ENCODE assay signal across 10 mouse cellular contexts in the genomic region with DNA sequence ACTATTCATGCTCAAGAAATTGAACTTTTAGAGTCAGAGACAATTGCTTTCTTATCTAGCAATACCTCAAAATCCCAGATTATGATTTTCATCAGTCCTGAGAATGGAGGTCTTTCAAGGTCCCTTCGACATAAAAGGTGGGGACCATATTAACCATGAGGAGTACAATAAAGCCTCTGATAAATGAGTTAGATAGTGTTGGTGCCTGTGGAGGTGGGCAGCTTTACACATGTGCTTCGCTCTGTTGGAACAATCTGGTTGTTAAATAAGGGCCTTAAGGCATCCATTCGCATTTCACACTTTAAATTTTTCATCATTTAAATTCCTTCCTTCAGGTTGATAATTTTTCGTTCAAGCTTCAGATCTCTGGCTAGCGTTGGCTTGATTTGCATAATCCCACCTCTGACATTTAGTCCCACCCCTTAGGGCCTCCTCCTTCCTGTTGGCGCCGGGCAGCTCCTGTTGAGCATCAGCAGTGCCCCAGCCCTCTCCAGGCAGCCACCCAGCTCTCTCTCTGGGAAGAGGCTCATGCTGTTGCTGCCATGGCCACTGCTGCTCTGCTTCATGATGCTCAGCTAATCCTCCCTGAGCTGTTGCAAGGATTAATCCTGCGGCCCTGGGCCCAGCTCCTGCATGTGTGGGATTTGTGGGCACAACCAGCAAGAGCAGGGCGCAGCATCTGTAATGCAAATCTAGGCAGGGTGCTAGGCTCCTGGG. TPM values are rescaled to one million over a fixed set of nuclear protein-coding genes. Genes with fewer than 3 reads are reported as not detected.
DNase-seq lines count a peak whose midpoint lies in the region; ATAC-seq and TF ChIP-seq lines count a peak whose summit lies in the region.
"Had no signal": no experiment of that assay in that cellular context is flagged by ENCODE, and none has a peak within 500 bp of the region (broad histone marks: within the 10 kb centered on the region; RNA-seq: fewer than 3 reads in every experiment).

No protein-coding gene starts in this region.

- no peak for TF ChIP-seq EP300 in liver, postnatal 0 days (IDR thresholded peaks at IDR 0.05; ENCODE audit: low read depth)

- TF ChIP-seq CTCF in midbrain, postnatal 0 days (IDR thresholded peaks at IDR 0.05) = no peak
- no peak for TF ChIP-seq CTCF in liver, postnatal 0 days (IDR thresholded peaks at IDR 0.05; ENCODE audit: low read depth)

- H3K9ac ChIP-seq in kidney, embryonic 14.5 days (ENCODE audit: low read depth, low read length) = no peak overlapping the region
- no peak overlapping the region for H3K9ac ChIP-seq in kidney, embryonic 16.5 days (replicated peaks; ENCODE audit: low read length)
- H3K9ac ChIP-seq in hindbrain, embryonic 14.5 days = no peak overlapping the region
- H3K9ac ChIP-seq in midbrain, postnatal 0 days (replicated peaks; ENCODE audit: low read length, poor library complexity, severe bottlenecking) = peak overlapping the region; percentile 3; the same call in 1 of the 2 replicates
- no peak overlapping the region for H3K9ac ChIP-seq in liver, postnatal 0 days (replicated peaks)

- no peaks in the 10 kb centered on the region for H3K27me3 ChIP-seq in kidney, embryonic 14.5 days (ENCODE audit: control insufficient read depth, insufficient read depth, low read length)
- H3K27me3 ChIP-seq in kidney, embryonic 16.5 days (ENCODE audit: insufficient read depth, low read length) = no peaks in the 10 kb centered on the region
- H3K27me3 ChIP-seq in hindbrain, embryonic 14.5 days (ENCODE audit: control insufficient read depth, insufficient read depth, low read length) = no peaks in the 10 kb centered on the region
- H3K27me3 ChIP-seq in midbrain, postnatal 0 days (ENCODE audit: insufficient read depth, low read length) = no peaks in the 10 kb centered on the region
- no peaks in the 10 kb centered on the region for H3K27me3 ChIP-seq in liver, postnatal 0 days (ENCODE audit: insufficient read depth, low read length)

- 19% methylated on average over 9 of the region's 9 CpGs for WGBS in kidney, embryonic 14.5 days
- WGBS in kidney, embryonic 16.5 days = 18% methylated on average over 9 of the region's 9 CpGs
- whole genome bisulfite sequencing in hindbrain, embryonic 14.5 days = 18% methylated on average over 9 of the region's 9 CpGs
- WGBS in midbrain, postnatal 0 days = 11% methylated on average over 9 of the region's 9 CpGs
- WGBS in liver, postnatal 0 days (ENCODE audit: insufficient replicate concordance) = 18% methylated on average over 9 of the region's 9 CpGs

- H3K4me3 ChIP-seq in kidney, embryonic 14.5 days (ENCODE audit: low read length) = no peak overlapping the region
- H3K4me3 ChIP-seq in kidney, embryonic 16.5 days (ENCODE audit: low read length) = no peak overlapping the region
- H3K4me3 ChIP-seq in hindbrain, embryonic 14.5 days (replicated peaks; ENCODE audit: low read length) = no peak overlapping the region
- no peak overlapping the region for H3K4me3 ChIP-seq in midbrain, postnatal 0 days (ENCODE audit: low read depth, low read length)
- H3K4me3 ChIP-seq in liver, postnatal 0 days (ENCODE audit: low read depth, low read length) = no peak overlapping the region

- peak; percentile 60 for DNase-seq in embryo, embryonic 10.5 days (ENCODE audit: low spot score)
- DNase-seq in hindbrain, embryonic 14.5 days (ENCODE audit: low spot score) = no peak
- DNase-seq in midbrain, postnatal 0 days (ENCODE audit: low spot score) = no peak
- DNase-seq in adipocyte (ENCODE audit: low spot score) = no peak
- DNase-seq in liver, postnatal 0 days = no peak
- no peak for DNase-seq in kidney, postnatal 10 days
- DNase-seq: kidney, postnatal 25 days had no signal

- ATAC-seq in kidney, embryonic 14.5 days (ENCODE audit: low FRiP score, low TSS enrichment) = peak; percentile 73; the same call in 1 of the 2 replicates
- ATAC-seq in kidney, embryonic 16.5 days (ENCODE audit: low FRiP score, low TSS enrichment) = no peak
- ATAC-seq in hindbrain, embryonic 14.5 days (ENCODE audit: low FRiP score) = peak; percentile 66; the same call in 1 of the 2 replicates
- peak; percentile 80 for ATAC-seq in midbrain, postnatal 0 days (ENCODE audit: low FRiP score)
- ATAC-seq in liver, postnatal 0 days = no peak

- no peak overlapping the region for H3K4me2 ChIP-seq in kidney, embryonic 14.5 days (replicated peaks; ENCODE audit: low read depth, low read length)
- no peak overlapping the region for H3K4me2 ChIP-seq in kidney, embryonic 16.5 days (replicated peaks; ENCODE audit: low read depth, low read length)
- H3K4me2 ChIP-seq in hindbrain, embryonic 14.5 days (replicated peaks) = no peak overlapping the region
- H3K4me2 ChIP-seq in midbrain, postnatal 0 days (ENCODE audit: low read depth, low read length, poor library complexity, severe bottlenecking) = no peak overlapping the region
- H3K4me2 ChIP-seq in liver, postnatal 0 days (ENCODE audit: low read depth, low read length) = no peak overlapping the region

- H3K4me1 ChIP-seq in kidney, embryonic 14.5 days (ENCODE audit: control insufficient read depth, insufficient read depth, low read length) = no peaks in the 10 kb centered on the region
- H3K4me1 ChIP-seq in kidney, embryonic 16.5 days (ENCODE audit: insufficient read depth, low read length) = no peaks in the 10 kb centered on the region
- H3K4me1 ChIP-seq in hindbrain, embryonic 14.5 days (replicated peaks; ENCODE audit: control insufficient read depth, insufficient read depth, low read length) = peaks cover 4% of the 10 kb centered on the region
- peaks cover 9% of the 10 kb centered on the region; the same call in 1 of the 2 replicates for H3K4me1 ChIP-seq in midbrain, postnatal 0 days (ENCODE audit: insufficient read depth, low read length)
- H3K4me1 ChIP-seq in liver, postnatal 0 days (ENCODE audit: insufficient read depth) = no peaks in the 10 kb centered on the region

- no peaks in the 10 kb centered on the region for H3K9me3 ChIP-seq in kidney, embryonic 14.5 days (ENCODE audit: control insufficient read depth, low read length)
- no peaks in the 10 kb centered on the region for H3K9me3 ChIP-seq in kidney, embryonic 16.5 days (ENCODE audit: low read length)
- H3K9me3 ChIP-seq in hindbrain, embryonic 14.5 days (ENCODE audit: control insufficient read depth, low read length) = no peaks in the 10 kb centered on the region
- no peaks in the 10 kb centered on the region for H3K9me3 ChIP-seq in midbrain, postnatal 0 days (ENCODE audit: low read length)
- H3K9me3 ChIP-seq in liver, postnatal 0 days (ENCODE audit: low read length) = no peaks in the 10 kb centered on the region

- H3K36me3 ChIP-seq in kidney, embryonic 14.5 days (ENCODE audit: control insufficient read depth, insufficient read depth, low read length) = no peaks in the 10 kb centered on the region
- no peaks in the 10 kb centered on the region for H3K36me3 ChIP-seq in kidney, embryonic 16.5 days (ENCODE audit: insufficient read depth, low read length)
- H3K36me3 ChIP-seq in hindbrain, embryonic 14.5 days (replicated peaks; ENCODE audit: control insufficient read depth, insufficient read depth) = no peaks in the 10 kb centered on the region
- H3K36me3 ChIP-seq in midbrain, postnatal 0 days (ENCODE audit: insufficient read depth, low read length) = no peaks in the 10 kb centered on the region
- no peaks in the 10 kb centered on the region for H3K36me3 ChIP-seq in liver, postnatal 0 days (replicated peaks; ENCODE audit: insufficient read depth, low read length)

- H3K27ac ChIP-seq in kidney, embryonic 14.5 days (ENCODE audit: low read depth, low read length) = no peak overlapping the region
- no peak overlapping the region for H3K27ac ChIP-seq in kidney, embryonic 16.5 days (ENCODE audit: low read length)
- 0 out of 2 replicates have a peak overlapping the region, but pooled peaks have one; percentile 34 for H3K27ac ChIP-seq in hindbrain, embryonic 14.5 days
- peak overlapping the region; percentile 73 for H3K27ac ChIP-seq in midbrain, postnatal 0 days (ENCODE audit: low read depth, low read length)
- no peak overlapping the region for H3K27ac ChIP-seq in liver, postnatal 0 days (ENCODE audit: low read depth)
- H3K27ac ChIP-seq: stomach, postnatal 0 days had no signal

RNA-seq across cellular contexts. Expression of a gene that starts 25.5 kb away (rescaled TPM):
- 0.08 TPM in 1 of 2 replicates, not detected in the other for polyA plus RNA-seq in kidney, embryonic 14.5 days (2014; fragmentation: Nextera tagmentation; extraction: Ambion mirVana)
- 0.04 and 0.09 TPM in 2 replicates for polyA plus RNA-seq in kidney, embryonic 16.5 days (2015; fragmentation: Nextera tagmentation; extraction: Ambion mirVana)
- 17.3 and 19.7 TPM in 2 replicates for polyA plus RNA-seq in hindbrain, embryonic 14.5 days (2014; fragmentation: Nextera tagmentation; extraction: Ambion mirVana)
- total RNA-seq in midbrain, postnatal 0 days (2014; rRNA removed) = 48.6 and 50.3 TPM in 2 replicates
- 9.5 and 10.7 TPM in 2 replicates for polyA plus RNA-seq in midbrain, postnatal 0 days (2015; fragmentation: Nextera tagmentation; extraction: Ambion mirVana)
- not detected in 2 replicates for polyA plus RNA-seq in liver, postnatal 0 days (2015; fragmentation: Nextera tagmentation; extraction: Ambion mirVana)

Comparison
In these comparisons a context has a peak if more than half of its experiments do, and no peak if none do; other contexts are left out.
1. ATAC-seq: peak in kidney, embryonic 14.5 days (single experiment), hindbrain, embryonic 14.5 days (single experiment) and midbrain, postnatal 0 days (single experiment); none in kidney, embryonic 16.5 days (single experiment) and liver, postnatal 0 days (single experiment).
2. H3K27ac ChIP-seq: peak in hindbrain, embryonic 14.5 days (single experiment) and midbrain, postnatal 0 days (single experiment); none in kidney, embryonic 14.5 days (single experiment), kidney, embryonic 16.5 days (single experiment) and liver, postnatal 0 days (single experiment).